Mouse (Mus musculus): ENCODE results near the gene Six4.

- TF ChIP-seq CTCF (IDR thresholded peaks at IDR 0.05; ENCODE audit: low read depth) (no peak), EP300 (IDR thresholded peaks at IDR 0.05; ENCODE audit: low read depth) (no peak)
Measured at GRCm38 (mm10) chr12:73087086-73087485, 26.2 kb downstream of the Six4 start.
